Mouse (Mus musculus) frontal cortex, postnatal 10 days (tissue): Measurements from ENCODE around the gene Hc.

Experiments
- DNase-seq, 2 experiments: peaks; one replicate each; pipeline ENCODE4 v3.0.0; 2022; ENCODE audit warnings: low spot score in 2 of 2, mixed read lengths in 1 of 2

The Hc gene

GRCm38 (mm10) chr2:35061338-35061737 lies at the start of gene Hc:
Gene Hc (minus strand): TSS chr2:35061438.
- DNase-seq: no peak

DNA sequence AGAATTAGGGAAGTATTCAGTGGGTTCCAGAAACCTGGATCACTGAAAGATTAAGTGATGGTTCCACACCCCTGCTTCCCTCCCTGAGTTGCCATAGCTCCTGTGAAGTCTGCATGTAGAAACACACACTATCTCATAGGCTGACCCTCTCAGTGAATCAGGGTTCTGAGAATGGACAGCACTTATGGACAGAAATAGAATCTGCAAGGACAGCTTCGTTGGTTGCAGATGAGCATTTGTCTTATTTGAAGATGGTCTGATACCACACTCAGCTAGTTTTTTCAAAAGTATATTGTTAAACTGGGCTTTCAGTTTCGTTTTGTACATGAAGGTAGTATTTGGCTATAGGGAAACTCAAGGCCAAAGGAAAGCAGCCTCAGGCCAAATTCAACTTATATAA lies 49.3 kb upstream of the Hc start:
- DNase-seq: no peak

GRCm38 (mm10) chr2:35109924-35110304 lies 48.7 kb upstream of the Hc start:
- no peak for DNase-seq

DNA sequence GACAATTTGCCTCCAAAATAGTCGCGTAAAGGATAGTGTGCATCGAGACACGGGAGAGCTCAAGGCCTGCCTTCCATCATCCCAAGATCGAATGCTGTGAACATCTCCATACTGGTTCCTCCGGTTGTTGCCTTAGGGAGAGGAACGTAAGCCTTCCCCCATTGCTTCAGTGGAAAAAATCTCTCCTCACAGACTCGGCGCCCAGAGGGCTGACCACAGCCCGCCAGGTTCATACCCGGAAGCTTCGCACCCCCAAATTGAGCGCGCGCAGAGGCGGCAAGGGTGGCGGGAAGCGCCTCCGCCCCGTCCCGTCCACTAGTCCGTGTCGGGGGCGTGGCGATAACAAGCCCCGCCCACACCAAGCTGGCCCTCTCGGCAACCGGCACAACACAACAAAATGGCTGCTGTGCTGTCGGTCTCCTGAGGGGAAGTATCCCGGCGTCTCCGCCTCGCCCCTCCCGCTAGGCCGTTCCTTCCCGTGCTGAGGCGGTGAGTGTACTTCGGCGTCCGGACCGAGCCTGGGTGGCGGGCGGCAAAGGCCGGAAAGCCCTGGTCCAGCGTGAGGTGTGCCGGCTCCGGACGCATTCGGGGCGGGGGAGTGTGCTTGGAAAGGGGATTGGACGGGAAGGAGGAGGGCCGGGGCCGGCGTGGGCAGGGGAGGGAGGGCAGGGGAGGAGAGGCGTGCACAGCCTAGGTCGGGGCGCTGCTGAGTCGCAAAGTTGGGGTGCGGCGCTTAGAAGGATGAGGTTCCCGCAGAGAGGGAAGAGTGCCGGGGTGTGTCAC lies 48.1 kb upstream of the Hc start, which contains the start of gene Cntrl:
Gene Cntrl (plus strand): TSS at position 352 of the 783 bp plus-strand sequence.
- peak; percentile 87 to 92 for DNase-seq

DNA sequence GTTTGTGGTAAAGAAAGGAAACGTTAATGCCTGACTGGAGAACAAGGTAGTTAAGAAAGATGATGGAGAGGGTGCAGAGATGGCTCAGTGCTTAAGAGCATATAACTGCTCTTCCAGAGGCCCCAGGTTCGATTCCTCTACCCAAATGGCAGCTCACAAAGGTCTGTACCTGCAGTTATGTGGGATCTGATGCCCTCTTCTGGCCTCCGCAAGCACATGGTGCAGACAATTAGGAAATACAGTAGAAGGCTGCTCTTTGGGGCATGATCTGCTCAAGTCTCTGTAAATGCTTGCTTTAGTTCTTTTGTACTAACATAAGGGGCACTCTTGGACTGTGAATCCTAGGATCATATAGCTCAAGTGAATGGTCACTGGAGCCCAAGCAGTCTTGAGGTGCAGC lies 47.5 kb upstream of the Hc start:
- peak; percentile 14 to 41 for DNase-seq

DNA sequence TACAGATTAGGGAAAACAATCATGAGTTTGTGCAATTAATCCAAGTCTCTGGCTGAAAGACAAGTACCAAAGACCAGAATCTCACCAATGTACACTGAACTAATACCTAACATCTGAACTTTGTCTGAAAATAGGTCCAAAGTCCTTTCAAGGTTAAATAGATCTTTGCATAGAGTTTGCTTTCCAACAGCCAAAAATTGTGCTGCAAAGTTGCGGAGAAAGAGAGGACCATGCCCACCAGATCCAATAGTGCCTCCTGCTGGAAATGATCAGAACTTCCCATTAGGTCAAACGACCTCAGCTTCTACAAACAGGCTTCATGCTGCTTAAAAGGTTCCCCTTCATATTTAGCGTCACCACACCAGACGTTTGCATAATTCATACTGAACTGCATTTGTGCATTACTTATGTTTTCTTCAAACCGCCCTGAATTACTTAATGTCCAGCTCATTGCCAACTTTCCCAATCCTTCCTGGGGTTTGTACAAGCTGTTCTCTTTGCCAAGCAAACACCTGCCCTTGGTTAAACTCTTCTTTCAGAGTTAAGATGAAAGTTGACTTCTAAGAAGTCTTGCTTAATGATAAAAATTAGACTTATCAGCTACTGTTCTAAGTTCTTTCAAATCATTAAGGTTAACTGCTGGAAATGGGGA lies 46.9 kb upstream of the Hc start:
- no peak for DNase-seq

GRCm38 (mm10) chr2:35104843-35105242 lies 43.6 kb upstream of the Hc start:
- DNase-seq: no peak

GRCm38 (mm10) chr2:35103558-35103957 lies 42.3 kb upstream of the Hc start:
- no peak for DNase-seq

GRCm38 (mm10) chr2:35102777-35103176 lies 41.5 kb upstream of the Hc start:
- DNase-seq: no peak

DNA sequence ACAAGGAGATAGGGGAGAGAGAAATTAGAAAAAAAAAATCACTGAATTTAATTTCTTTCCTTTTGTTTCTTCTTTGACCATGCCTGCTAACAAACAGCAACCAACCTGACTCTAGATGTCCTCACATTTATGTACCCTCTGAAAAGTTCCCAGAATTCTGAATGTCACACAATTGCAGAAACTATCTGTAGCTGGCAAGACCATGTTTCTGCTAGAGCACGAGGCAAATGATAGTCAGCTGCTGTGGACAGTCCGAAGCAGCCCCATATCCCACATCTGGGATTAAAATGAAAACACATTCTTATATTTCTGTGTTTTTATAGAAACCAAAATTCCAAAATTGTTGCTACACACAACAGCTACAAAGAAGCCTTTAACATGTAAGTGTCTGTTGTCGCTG lies 40.2 kb upstream of the Hc start, which contains the start of gene AI182371:
Gene AI182371 (minus strand): TSS at position 101 of the 400 bp plus-strand sequence.
- no peak for DNase-seq

DNA sequence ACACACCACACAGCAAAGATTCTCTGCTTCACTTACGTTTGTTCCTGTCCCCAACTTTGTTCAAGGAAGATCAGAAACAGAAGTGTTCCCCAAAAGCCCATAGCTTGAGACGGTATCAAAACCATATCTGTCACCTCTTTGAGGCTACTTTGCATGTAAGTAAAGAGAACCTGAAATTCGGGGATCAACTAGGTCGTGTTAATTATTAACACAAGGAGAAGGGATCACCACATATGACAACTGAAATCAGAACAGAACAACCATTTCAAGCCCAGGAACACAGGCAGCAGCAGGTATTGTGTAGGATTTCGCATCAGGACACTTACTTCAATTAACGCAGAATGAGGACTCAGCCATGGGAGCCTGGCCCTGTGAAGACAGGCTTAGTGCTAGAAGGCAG lies 39.3 kb upstream of the Hc start:
- DNase-seq: no peak

DNA sequence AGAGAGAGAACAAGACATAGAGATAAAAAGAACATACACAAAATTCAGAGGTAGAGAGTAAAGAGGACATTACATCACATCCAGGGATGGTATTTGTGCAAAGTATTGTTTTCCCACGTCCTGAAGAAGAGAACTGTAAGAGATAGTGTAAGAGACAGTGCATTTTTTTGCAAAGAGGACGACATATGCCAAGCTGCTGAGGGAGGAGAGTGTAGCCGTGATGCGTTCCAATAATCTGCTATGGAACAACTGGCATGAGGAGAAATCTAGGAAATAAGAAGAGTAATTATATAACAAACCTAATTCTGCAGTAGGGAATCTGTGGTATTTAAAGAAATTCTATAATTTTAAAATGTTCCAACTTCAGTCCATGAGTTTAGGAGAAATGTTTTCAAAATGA lies 26.2 kb upstream of the Hc start:
- no peak for DNase-seq

DNA sequence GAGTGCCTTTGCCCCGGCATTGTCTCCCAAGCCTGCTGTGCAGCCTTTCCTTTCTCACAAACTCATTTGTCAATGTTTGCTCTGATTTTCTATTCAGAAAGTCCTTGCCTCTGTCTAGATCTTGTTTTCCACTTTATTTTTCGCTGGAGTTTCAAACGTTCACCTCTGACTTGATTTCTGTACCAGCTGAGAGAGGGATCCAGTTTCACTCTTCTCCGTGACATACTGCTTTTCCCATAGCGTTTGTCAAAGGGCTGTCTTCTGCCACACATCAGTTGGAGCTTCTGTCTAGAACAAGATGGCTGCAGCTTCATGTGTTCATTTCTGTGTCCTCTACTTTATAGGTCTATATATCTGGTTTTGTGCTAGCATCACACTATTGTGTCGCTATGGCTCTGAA lies 17.9 kb upstream of the Hc start:
- DNase-seq: no peak

DNA sequence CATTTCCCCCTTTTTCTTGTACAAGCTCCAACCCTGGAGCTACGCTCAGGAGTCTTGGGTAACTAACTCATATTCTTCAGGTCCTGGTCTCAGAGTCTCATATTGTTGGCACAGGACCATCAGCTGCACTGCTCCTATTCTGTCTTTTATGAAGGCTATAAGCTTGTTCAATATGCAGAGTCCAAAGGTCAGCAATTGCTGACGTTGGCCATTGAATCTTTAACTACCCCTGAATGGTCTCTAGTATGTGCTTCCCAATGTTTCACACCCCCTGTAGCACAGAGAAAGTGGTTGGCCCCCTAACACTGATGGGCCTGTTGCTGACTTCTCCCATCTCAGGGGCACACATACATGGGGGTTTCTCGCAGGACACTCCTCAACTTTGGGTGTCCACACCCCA lies 13.1 kb upstream of the Hc start:
- no peak for DNase-seq

- no peak for DNase-seq
Measured at GRCm38 (mm10) chr2:35072547-35072946, 11.3 kb upstream of the Hc start.

DNA sequence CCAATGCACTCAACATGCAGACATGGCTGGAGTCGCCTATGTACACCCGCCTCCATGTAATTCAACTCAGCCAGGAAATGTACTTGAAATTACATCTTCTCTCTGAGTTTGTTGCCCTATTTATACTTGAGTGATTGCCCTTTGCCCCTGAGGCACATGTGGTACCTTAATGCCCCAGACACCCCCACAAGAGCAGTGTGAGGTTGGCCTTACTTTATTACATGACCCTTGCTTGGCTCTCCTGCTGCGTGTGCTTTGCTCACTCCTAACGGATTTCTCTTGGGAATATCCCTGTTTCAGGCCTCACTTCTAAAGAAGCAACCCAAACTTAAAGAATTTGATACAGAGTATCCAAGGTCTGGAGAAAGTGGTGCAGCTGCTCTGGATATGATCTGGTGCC lies 9.0 kb upstream of the Hc start:
- DNase-seq: no peak

DNA sequence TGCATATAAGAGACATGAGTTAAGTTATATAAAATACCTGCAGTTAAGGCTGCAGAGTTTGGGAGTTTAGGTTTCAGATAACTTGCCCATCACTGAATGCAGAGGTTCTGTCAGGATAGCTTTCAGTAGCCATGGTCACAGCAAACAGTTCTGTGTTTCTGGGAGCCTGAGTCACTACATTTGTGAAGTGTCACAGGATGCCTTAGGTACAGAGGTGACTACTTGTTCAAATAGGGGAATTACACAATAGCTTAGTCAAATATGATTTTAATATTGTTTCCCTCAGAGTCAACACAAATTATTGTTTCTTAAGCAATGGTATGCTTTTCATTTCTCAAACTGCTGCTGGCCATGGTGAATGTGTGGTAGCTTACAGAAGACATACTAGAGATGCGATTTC lies 7.9 kb upstream of the Hc start:
- no peak for DNase-seq

GRCm38 (mm10) chr2:35067117-35067516 lies 5.9 kb upstream of the Hc start:
- DNase-seq: no peak

DNA sequence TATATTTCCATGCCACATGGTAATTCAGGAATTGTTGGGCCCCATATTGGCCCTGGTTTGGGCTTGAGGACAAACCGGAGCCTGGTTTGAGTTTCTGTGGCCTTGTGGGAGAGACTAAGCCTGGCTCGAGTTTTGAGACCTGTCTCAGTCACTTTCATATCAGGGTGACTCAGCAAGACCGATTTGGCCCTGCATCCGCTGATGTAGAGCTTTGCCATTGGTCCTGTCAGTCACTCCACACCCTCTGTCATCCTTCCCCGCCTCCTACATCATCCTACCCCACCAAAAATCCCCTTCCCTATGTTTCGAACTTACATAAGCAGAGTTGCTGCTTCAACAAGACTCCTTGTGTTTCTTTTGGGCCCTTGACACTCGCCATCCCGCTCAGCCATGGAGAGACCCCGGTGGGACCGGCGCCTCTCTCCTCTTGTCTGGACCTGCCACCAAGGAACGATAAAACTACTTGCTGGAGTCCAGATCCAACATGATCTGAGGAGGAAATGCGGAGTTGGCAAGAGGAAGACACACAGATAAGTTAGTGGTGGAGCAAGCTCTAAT lies 5.4 kb upstream of the Hc start:
- DNase-seq: no peak

GRCm38 (mm10) chr2:35063333-35064030 lies 2.2 kb upstream of the Hc start:
- DNase-seq: no peak

GRCm38 (mm10) chr2:35060897-35061296 lies 341 bp downstream of the Hc start:
- no peak for DNase-seq

GRCm38 (mm10) chr2:35060256-35060655 lies 982 bp downstream of the Hc start:
- DNase-seq: no peak
